18 mouse cellular contexts compared by ENCODE assay signal in genomic region chr3:33219271-33220065, GRCm38 (mm10).
DNase-seq lines count a peak whose midpoint lies in the region; ATAC-seq and TF ChIP-seq lines count a peak whose summit lies in the region.
"Had no signal": no experiment of that assay in that cellular context is flagged by ENCODE, and none has a peak within 500 bp of the region (broad histone marks: within the 10 kb centered on the region; RNA-seq: fewer than 3 reads in every experiment).

No protein-coding gene starts in this region.

- no peaks in the 10 kb centered on the region for H3K36me3 ChIP-seq in kidney, embryonic 14.5 days (ENCODE audit: control insufficient read depth, insufficient read depth, low read length)
- H3K36me3 ChIP-seq in embryonic facial prominence, embryonic 14.5 days (ENCODE audit: control insufficient read depth, insufficient read depth, low read length) = no peaks in the 10 kb centered on the region
- no peaks in the 10 kb centered on the region for H3K36me3 ChIP-seq in liver, postnatal 0 days (replicated peaks; ENCODE audit: insufficient read depth, low read length)
- H3K36me3 ChIP-seq: heart, embryonic 15.5 days had no signal

- H3K4me1 ChIP-seq in kidney, embryonic 14.5 days (ENCODE audit: control insufficient read depth, insufficient read depth, low read length) = no peaks in the 10 kb centered on the region
- no peaks in the 10 kb centered on the region for H3K4me1 ChIP-seq in embryonic facial prominence, embryonic 14.5 days (ENCODE audit: control insufficient read depth, insufficient read depth, low read length)
- no peaks in the 10 kb centered on the region for H3K4me1 ChIP-seq in liver, postnatal 0 days (ENCODE audit: insufficient read depth)
- H3K4me1 ChIP-seq: heart, embryonic 15.5 days had no signal

- no peak for TF ChIP-seq CTCF in liver, postnatal 0 days (IDR thresholded peaks at IDR 0.05; ENCODE audit: low read depth)

- no peak overlapping the region for H3K9ac ChIP-seq in kidney, embryonic 14.5 days (ENCODE audit: low read depth, low read length)
- H3K9ac ChIP-seq in embryonic facial prominence, embryonic 14.5 days (ENCODE audit: low read depth, low read length) = no peak overlapping the region
- H3K9ac ChIP-seq in liver, postnatal 0 days (replicated peaks) = no peak overlapping the region
- H3K9ac ChIP-seq: heart, embryonic 15.5 days; lung, embryonic 14.5 days had no signal

- H3K27me3 ChIP-seq in kidney, embryonic 14.5 days (ENCODE audit: control insufficient read depth, insufficient read depth, low read length) = no peaks in the 10 kb centered on the region
- no peaks in the 10 kb centered on the region for H3K27me3 ChIP-seq in embryonic facial prominence, embryonic 14.5 days (replicated peaks; ENCODE audit: control insufficient read depth, insufficient read depth, low read length)
- H3K27me3 ChIP-seq in liver, postnatal 0 days (ENCODE audit: insufficient read depth, low read length) = no peaks in the 10 kb centered on the region
- H3K27me3 ChIP-seq: heart, embryonic 15.5 days had no signal

- no peak for DNase-seq in kidney, postnatal 4 days
- peak; percentile 77 for DNase-seq in embryo, embryonic 10.5 days (ENCODE audit: low spot score)
- peak; percentile 20 for DNase-seq in embryonic facial prominence, embryonic 14.5 days (ENCODE audit: low spot score)
- peak; percentile 75 for DNase-seq in mesoderm, embryonic 11.5 days (ENCODE audit: low read depth, low spot score)
- no peak for DNase-seq in liver, postnatal 0 days
- no peak for DNase-seq in gastrocnemius, postnatal 4 days (ENCODE audit: low spot score in 2 of 2)
- DNase-seq in ovary, postnatal 36 days (ENCODE audit: low spot score) = no peak
- DNase-seq: cerebellum, adult 9-10 months; gastrocnemius, postnatal 10 days; heart, adult 2 months; kidney, adult 18-20 months; kidney, postnatal 25 days; lung, embryonic 14.5 days; right cerebral cortex, postnatal 25 days; thymus, postnatal 14 days had no signal

- no peak overlapping the region for H3K4me3 ChIP-seq in kidney, embryonic 14.5 days (ENCODE audit: low read length)
- no peak overlapping the region for H3K4me3 ChIP-seq in embryonic facial prominence, embryonic 14.5 days (ENCODE audit: low read depth, low read length)
- no peak overlapping the region for H3K4me3 ChIP-seq in liver, postnatal 0 days (ENCODE audit: low read depth, low read length)
- H3K4me3 ChIP-seq: heart, adult 2 months; heart, embryonic 15.5 days had no signal

- WGBS in kidney, embryonic 14.5 days = 19% methylated on average over 2 of the region's 2 CpGs
- WGBS in embryonic facial prominence, embryonic 14.5 days = 25% methylated on average over 2 of the region's 2 CpGs
- 61% methylated on average over 2 of the region's 2 CpGs for WGBS in liver, postnatal 0 days (ENCODE audit: insufficient replicate concordance)

- H3K4me2 ChIP-seq in kidney, embryonic 14.5 days (replicated peaks; ENCODE audit: low read depth, low read length) = no peak overlapping the region
- no peak overlapping the region for H3K4me2 ChIP-seq in embryonic facial prominence, embryonic 14.5 days (ENCODE audit: low read depth, low read length)
- H3K4me2 ChIP-seq in liver, postnatal 0 days (ENCODE audit: low read depth, low read length) = no peak overlapping the region
- H3K4me2 ChIP-seq: heart, embryonic 15.5 days; lung, embryonic 14.5 days had no signal

- H3K9me3 ChIP-seq in kidney, embryonic 14.5 days (ENCODE audit: control insufficient read depth, low read length) = no peaks in the 10 kb centered on the region
- no peaks in the 10 kb centered on the region for H3K9me3 ChIP-seq in embryonic facial prominence, embryonic 14.5 days (ENCODE audit: control insufficient read depth, low read length)
- no peaks in the 10 kb centered on the region for H3K9me3 ChIP-seq in liver, postnatal 0 days (ENCODE audit: low read length)
- H3K9me3 ChIP-seq: heart, embryonic 15.5 days had no signal

- no peak overlapping the region for H3K27ac ChIP-seq in kidney, embryonic 14.5 days (ENCODE audit: low read depth, low read length)
- no peak overlapping the region for H3K27ac ChIP-seq in embryonic facial prominence, embryonic 14.5 days (replicated peaks; ENCODE audit: low read depth, low read length)
- no peak overlapping the region for H3K27ac ChIP-seq in liver, postnatal 0 days (ENCODE audit: low read depth)
- H3K27ac ChIP-seq: heart, adult 2 months; heart, embryonic 15.5 days; stomach, postnatal 0 days had no signal

- no peak for TF ChIP-seq EP300 in liver, postnatal 0 days (IDR thresholded peaks at IDR 0.05; ENCODE audit: low read depth)

- ATAC-seq in kidney, embryonic 14.5 days (ENCODE audit: low FRiP score, low TSS enrichment) = peak; percentile 52; the same call in 1 of the 2 replicates
- ATAC-seq in embryonic facial prominence, embryonic 14.5 days (ENCODE audit: low read depth) = no peak
- ATAC-seq in liver, postnatal 0 days = no peak

Comparison
In these comparisons a context has a peak if more than half of its experiments do, and no peak if none do; other contexts are left out.
1. DNase-seq: peak in embryo, embryonic 10.5 days (single experiment), embryonic facial prominence, embryonic 14.5 days (single experiment) and mesoderm, embryonic 11.5 days (single experiment); none in kidney, postnatal 4 days (0 of 2), liver, postnatal 0 days (single experiment), gastrocnemius, postnatal 4 days (0 of 2) and ovary, postnatal 36 days (single experiment).